Mouse (Mus musculus) left cerebral cortex, adult 11 months (tissue): Measurements from ENCODE around the gene Gm20388.

ENCODE experiments used
- DNase-seq: peaks from one replicate; pipeline ENCODE4 v3.0.0; 2022; ENCODE audit warnings: low spot score

The Gm20388 gene

DNA sequence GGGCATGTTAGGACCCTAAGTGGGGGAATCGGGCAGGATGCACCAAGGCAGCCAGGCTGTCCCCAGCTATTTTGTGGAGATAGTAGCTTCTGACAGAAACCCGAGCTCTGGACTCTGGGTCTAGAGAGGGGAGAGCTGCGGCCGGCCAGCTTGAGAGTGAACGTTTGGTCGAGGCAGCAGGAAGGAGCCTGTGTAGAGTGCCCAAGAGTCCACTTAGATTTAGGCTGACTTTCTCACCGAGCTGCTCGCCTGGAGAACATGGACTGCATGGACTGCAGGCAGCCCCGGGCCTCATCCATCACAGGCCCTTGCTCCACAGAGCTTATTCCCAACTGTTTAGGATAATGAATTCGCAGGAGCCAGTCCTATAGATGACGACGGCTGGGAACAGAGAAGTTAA is 639.8 kb downstream of the Gm20388 start:
- no peak for DNase-seq

DNA sequence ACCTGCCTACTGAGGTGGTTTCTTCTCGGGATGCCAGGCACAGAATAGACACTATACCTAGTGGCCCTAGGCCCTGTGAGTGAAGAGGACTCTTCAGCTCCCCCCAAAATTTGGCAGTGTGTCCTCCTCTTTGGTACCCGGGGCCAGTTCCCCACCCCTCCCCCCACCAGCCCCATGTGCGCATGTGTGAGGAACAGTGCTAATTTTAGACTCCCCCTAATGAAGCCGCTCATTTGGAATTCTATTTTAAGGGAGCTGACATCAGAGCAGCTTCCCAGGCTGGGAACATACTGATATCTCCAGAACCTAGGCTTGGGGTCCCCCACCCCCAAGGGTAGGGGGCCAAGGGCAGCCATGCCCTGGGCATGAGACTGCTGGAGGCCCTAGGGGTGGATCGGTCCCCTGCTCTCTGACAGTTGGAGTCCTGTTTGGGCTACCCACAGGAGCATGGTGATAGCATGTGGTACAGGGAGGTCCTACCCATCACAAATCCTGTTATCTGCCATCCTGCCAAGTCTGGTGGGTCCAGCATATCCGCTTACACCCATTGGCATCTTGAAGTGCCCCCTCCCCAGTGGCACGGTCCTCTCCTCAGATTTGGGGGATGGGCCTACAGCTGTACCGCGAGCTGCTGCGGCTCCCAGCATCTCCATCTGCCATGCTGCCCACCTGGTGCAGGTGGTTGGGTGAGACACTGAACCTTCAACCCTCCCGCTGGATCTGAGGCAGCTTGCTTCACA is 640.5 kb downstream of the Gm20388 start:
- DNase-seq, result no peak

DNA sequence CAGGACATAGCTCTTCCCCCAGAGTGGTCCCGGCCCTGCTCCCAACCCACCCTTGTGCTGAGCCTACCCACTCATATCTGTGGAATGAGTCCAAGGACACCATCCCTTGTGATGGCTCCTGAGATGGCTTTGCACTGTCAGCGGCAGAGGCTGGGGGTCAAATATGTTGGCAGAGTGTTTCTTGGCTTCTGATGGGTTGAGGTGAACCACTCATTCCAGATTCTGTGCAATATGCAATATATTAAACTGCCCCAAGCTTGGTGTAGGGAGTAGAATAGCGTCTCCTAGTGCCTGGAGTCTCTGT is 641.0 kb downstream of the Gm20388 start:
- DNase-seq, result no peak

DNA sequence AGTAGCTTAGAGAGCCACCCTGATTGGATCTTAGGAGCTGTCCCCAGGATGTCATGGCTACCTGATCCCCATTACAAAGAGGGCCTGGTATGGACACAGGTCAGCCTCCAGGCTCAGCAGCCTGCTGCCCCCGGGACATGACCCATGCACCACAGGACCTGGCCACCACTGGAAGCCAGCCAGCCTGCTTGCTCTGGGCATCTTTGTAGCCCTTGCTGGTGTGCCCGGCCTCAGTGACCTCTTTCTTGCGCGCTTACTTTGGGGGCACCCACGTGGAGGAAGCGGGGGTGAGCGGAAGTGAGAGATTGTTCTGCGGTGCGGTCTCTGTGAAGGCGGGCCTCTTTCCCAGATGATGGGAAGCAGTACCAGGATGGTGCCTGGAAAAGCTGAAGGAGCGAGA is 641.9 kb downstream of the Gm20388 start:
- DNase-seq, result no peak

DNA sequence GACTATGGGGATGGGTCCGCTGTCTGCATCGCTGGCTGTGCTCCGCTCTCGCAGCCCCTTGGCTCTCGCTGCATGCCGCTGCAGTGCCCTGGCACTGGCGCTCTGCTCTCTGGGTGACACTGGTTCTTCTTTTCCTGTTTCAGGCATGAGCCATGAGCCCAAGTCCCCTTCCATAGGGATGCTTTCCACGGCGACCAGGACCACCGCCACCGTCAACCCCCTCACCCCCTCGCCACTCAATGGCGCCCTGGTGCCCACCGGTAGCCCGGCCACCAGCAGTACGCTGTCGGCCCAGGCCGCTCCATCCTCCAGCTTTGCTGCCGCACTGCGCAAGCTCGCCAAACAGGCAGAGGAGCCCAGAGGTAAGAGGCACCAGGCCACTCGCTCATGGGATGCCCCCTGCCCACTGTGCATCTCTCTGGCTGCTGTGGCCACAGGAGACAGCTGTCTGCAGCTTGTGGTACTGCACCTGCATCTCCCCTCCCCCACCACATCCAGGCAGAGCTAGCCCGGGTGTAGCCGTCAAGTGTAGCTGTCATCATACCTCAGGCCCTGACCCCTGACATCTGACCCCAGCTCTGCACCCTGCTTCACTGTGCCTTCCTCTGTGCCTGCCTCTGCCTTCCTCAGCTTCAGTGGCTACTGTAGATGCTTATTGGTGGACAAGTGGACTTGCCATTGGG is 642.9 kb downstream of the Gm20388 start:
- no peak for DNase-seq

DNA sequence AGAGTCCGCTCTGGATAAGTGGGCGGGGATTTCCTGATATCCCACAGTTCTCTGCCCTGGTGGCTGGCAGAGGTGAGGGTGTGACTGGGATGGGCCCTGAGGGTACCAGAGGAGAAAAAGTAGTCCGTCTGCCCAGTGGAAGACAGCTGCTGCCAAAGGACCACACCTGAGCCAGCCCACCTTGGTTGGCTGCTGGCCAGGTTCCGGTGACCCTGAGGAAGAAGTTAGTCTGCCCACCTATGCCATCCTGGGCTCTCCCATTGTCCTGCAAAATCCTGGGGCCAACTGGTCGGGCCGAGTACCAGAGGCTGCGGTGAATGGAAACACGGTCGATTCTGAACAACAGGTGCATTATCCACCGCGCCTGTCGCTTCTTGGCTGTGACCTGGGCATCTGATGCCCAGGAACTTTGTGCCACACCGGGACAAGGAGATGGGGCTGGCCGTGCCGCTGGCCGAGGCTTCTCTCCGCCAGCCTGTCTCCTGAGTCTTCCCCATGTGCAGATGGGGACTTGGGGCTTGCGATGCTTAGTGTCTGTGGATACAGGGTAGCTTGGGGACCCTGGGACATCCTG is 643.9 kb downstream of the Gm20388 start:
- no peak for DNase-seq

DNA sequence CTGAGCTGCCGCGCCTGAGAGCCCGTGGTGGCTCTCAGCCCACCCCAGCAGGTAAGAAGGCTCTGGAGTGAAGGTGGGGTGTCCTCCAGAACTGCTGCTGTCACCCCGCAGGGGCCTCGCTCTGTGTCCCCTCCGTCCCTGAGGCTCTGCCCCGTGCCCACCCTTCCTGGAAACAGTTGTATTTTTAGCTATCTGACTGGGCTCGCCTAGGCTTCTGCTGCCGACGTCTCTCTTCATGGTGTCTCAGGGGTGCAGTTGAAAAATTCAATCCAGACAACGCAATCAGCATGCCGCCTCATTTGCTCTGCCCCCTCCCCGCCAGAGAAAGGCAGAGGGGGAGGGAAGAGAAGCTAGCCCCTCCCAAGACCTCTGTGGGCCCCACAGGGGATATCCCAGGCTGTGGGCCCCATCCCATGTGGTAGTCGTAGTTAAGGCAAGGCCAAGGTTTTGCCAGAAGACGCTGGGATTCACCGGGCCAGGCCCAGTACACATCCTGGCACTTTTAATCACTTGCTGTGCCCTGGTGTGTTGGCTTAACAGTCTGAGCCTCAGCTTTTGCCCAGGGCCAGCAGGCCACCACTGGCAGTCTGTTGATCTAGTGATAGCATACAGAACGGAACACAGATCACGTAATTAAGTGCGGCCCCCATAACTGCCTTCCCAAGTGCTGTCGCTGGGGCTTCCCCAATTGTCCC is 645.7 kb downstream of the Gm20388 start:
- no peak for DNase-seq

DNA sequence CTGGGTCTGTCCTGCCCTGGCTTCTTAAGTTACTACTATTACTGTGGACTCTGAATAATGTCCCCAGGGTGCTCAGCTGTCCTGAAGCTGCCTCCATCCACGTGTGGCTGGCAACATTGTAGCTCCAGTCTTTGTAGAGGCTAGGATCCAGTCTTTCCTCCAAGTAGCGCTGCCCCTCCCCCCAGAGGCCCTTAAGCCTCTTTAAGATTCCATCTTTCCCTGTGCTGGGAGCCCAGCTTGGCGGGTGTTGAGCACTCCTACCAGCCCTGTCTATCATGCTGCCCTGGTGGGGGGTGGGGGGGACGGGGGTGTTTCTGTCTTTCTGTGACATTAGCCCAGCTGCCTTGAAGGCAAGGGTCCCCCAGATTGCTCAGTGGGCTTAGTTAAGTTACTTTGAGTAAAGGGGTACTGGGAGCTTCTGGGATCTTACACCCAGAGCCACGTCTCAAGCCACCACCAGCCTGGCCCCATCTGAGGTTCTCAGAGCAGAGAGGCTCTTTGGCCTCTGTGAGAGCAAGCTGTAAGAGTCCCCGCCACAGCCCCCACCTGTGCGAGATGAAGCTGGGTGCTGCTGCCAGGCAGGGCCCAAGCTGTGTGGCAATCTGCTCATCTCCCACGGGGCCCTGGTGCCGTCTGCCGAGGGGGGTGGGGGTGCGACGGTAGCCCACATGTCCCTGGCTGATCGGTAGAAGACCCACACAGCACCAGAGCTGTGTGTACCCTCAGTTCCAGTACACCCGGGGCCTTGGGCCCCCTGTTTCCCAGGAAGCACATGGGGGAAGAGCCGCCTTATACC is 646.7 kb downstream of the Gm20388 start:
- no peak for DNase-seq

DNA sequence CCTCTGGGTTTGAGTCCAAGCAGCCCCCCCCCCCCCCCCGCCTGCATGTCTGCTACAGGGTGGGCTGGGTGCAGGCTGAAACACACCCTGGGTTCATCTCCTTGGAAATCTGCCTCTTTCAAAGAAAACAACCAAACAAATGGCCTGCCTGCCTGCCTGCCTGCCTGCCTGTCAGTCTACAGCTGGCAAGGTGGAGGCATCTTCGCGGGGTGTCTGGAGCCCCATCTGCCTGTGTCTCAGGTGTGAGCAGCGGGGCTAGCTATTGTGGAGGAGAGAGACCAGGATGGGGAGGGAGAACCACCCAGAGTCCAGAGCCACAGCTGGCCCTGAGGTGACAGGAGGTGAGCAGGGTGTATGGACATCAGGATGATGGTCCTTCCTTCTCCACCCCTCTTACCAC is 647.5 kb downstream of the Gm20388 start:
- DNase-seq, result no peak

DNA sequence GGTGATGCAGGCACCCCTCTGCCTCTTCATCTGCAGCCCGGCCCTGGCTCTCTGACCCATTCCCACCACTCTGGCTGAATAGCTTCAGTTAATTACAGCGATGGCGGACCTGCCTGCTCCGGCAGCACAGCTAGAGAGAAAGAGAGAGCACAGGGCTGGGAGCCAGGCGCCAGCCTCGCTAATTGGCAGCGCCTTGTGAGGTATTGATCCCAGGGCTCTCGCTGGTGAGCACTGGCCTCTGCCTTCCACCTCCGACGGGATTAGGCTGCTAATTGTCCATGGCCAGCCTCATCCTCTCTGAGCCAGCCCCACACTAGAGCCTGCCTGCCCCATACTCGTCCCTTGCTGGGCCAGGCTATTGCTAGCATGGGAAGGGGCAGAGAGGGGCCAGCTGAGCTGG is 649.0 kb downstream of the Gm20388 start:
- no peak for DNase-seq

DNA sequence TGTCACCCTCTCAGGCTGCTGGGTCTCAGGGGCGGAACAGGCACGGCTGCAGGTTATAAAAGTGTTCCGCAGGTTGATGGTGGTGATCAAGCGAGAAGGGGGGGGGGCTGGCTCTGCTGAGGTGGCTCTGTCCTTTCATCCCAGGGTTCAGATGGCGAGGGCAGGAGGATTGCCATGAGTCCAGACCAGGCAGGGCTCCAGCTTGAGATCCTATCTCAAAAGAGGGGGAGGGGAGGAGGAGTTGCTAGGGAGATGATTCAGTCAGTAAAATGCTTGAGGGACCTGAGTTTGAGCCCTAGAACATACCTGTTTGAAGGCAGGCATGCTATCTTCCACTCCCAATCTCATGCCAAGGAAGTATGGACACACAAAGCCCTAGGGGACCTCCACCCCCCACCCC is 649.9 kb downstream of the Gm20388 start:
- DNase-seq, result no peak

DNA sequence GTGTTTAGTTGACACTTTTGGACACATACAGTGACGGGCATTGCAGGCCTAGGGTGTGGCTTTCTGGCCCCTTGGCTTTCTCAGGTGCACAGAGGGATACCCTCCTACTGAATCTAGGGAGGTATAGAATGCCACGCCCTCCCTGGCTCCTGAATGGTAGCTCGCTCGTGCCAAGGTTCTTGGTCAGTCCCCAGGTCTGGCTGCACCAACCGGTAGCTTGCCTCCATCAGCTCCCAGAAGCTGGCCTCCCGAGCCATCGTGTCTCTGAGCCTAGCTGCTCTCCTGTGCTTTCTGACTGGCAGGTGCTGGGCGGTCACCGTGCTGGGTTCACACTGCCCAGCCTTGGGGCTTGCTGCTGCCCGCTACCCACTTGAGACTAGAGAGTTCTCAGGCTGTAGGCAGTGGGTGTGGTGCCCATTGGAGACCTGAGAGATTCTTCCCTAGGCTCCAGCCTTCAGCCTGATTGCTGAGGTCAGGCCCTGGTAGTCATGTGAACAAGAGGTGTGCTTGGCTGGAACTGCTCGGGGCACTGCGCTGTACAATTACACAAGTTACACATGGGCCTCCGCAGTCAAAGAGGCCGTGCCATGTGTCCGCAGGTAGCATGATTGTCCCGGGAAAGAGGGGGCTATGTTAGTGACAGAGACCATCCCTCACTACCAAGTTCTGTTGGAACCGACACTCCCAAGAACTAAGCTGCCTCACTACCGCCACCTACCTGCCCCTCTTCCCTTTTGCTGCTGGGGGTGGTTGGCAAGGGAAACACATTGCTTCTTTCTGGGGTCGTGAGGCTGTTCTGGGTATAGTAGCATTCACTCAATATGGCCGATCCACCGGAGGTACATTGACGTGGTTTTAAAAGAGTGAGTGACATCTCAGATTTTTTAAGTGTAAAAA is 651.1 kb downstream of the Gm20388 start:
- DNase-seq, result no peak

DNA sequence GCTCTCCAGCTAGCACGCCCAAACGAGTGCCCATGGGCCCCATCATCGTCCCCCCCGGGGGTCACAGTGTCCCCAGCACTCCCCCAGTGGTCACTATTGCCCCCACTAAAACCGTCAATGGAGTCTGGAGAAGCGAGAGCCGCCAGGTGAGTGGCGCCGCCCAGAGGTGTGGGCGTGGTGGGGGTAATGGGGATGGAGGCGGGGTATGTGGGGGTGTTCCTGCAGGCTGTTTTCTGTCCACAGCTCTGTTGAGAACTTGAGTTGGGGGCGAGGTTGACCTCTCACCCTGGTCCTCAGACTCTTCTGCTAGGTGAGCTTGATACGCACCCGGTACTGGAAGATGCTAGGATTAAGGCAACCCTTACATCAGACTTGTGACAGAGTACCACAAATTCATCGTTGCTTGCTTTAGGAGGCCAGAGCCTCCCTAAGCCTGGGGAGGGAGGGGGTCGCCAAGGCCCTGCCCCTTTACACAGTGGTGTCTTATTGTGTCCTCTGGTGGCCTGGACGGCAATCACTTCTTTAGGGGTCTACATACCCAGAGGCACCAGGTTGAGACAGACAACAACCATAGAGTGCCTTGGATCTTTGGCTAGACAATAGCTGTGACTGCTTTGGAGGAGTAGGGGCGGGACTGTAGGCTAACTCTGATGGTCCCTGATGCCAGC is 652.2 kb downstream of the Gm20388 start:
- DNase-seq, result no peak

DNA sequence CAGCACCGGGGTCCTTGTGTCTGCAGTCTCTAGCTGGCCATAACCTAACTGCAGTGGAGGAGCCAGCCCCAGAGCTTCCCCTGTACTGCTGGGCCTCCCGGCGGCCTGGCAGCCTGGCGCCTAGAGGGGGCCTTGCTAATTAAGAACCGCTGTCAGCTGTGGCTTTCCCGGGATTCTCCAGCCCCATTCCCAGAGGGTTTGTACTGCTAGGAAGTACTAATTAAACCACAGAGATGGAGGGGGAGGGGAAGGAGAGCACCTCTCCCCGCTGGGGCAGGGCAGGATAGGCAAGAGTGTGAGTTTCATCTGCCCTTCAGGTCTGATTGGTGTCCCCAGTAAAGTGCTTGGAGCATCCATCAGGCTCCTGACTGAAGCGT is 652.7 kb downstream of the Gm20388 start:
- DNase-seq, result no peak

DNA sequence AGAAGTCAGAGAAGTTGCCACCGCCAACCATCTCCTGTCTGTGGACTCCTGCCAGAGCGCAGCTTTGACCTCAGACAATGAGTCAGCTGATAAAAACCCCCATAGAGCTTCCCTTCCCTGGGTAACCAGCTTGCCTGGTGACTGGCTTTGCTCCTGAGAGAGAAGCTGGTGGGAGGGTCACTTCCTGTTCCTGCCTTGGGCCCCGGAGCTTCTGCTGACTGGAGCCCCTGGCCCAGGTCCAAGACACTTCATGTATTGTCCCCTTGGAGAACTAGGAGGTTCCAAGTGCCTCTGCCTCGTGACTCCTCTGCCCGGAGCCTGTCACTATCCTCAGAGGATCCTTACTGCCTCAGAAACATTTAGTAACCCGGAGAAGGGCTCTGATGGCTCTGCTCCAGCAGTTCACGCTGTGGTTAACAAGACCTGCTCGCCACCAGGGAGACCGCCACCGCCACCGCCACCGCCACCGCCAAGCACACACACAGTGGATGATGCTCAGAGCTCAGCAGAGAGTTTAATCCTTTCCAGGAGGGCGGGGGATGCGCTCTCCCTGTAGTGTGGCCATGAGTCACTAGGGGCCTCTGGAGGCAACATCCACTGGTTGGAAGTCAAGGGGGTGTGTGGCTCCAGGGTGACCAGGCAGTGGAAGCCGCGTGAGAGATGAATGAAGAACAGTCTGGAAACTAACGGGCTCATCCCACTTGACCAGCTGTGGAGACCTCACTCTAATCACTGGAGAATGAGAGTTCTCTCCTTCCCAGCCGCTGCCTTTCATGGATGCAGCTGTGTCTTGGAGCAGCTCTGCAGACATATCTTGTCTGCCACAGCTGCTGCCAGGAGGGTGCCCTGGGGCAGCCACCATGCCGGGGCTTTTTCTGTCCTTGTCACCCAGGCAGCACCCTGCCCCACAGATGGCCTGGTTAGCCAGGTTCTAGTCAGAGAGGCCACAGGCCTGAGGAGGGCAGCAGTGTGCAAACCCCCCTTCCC is 653.5 kb downstream of the Gm20388 start:
- no peak for DNase-seq

DNA sequence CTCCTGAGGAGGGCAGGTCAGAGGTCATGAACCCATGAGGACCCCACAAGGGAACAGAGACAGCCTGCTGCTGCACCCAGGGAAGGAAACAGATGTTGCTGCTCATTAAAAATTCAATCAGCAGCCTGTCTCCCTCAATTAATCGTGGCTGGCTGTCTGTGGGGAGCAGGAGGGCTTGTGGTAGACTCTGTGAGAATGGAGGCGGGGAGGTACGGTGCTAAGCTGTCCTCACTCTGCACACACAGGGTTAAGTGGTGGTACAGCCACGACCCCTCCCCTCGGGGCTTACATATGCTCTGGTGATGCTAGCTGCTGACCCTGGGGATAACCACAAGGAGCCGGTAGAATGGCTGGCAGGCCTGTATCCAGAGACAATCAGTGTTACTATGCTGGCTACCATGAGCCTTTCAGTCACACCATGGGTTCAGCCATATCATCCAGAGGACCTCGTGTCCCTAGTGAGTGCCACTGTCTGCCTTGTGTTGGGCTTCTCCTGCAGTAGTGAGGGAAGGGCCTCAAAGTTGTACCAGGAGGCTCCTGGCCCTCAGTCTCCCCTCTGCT is 654.6 kb downstream of the Gm20388 start:
- no peak for DNase-seq

DNA sequence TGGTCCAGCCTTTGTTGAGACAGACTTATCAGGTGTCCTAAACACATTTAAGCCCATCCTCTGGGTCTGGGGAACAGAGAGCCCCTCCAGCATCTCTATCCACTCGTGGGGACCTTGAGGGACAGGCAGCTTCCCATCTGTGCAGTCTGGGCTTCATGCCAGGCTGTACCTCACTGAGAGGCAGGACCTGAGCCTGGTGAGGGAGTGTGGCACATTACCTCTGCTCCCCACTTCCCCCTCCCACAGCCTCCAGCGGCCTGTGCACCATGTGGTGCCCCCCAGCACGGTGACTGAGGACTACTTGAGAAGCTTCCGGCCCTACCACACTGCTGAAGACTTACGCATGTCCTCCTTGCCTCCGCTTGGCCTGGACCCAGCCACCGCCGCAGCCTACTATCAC is 656.0 kb downstream of the Gm20388 start:
- DNase-seq, result no peak

DNA sequence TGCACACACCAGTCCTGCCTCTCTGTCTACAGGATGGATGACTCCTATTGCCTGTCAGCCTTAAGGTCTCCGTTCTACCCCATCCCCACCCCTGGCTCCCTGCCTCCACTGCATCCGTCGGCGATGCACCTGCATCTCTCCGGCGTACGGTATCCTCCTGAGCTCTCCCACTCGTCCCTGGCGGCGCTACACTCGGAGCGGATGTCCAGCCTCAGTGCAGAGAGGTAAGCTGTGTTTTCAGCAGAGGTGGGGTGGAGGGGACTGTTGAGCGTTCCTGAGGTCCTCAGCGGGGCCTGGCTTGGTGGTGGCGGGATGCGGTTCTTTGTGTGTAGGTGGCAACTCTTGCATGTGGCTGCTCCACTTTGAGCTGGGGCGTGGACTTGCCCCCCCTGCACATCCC is 657.1 kb downstream of the Gm20388 start:
- no peak for DNase-seq

DNA sequence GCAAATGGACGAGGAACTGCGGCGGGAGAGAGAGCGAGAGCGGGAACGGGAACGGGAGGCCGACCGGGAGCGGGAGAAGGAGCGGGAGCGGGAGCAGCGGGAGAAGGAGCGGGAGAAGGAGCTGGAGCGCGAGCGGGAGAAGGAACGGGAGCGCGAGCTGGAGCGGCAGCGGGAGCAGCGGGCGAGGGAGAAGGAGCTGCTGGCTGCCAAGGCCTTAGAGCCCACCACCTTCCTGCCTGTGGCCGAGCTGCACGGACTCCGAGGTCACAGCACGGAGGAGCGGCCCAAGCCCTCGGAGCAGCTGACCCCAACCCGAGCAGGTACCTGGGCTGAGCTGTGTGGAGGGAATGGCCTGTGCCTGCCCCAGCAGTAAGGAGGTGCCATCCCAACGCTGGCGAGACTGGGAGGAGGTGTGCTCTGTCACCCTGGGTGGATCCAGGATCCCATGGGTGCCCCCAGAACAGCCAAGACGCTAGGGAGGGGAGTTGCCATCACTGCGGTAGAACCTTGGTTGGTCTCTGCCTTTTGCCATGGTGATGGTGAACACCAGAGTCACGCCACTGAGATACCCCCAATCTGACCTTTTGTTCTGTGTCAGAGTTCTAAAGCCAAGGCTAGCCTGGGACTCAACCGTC is 657.6 kb downstream of the Gm20388 start:
- no peak for DNase-seq
